Mouse (Mus musculus) intestine, postnatal 0 days (tissue): ENCODE results near the gene Slc35c1. TPM values are rescaled to one million over a fixed set of nuclear protein-coding genes. Genes with fewer than 3 reads are reported as not detected.

Experiments
- ATAC-seq: fragments of 200-750 bp; cut with Nextera tagmentation; 2 replicates; pipeline ENCODE4 v1.8.0; 2017; ENCODE audit warnings: mild to moderate bottlenecking, moderate TSS enrichment, moderate library complexity
- H3K27ac ChIP-seq: fragments of 300-500 bp; sonication (generic); 2 replicates; pipeline ENCODE4 v1.5.1; 2014; ENCODE audit warnings: mild to moderate bottlenecking, low read depth, low read length, moderate library complexity
- H3K27me3 ChIP-seq: fragments of 300-500 bp; sonication (generic); replicated peaks from 2 replicates; pipeline ENCODE4 v1.6.1; 2014; ENCODE audit warnings: low read length, mixed read lengths; ENCODE audit not compliant: control insufficient read depth, insufficient read depth
- H3K36me3 ChIP-seq: fragments of 300-500 bp; sonication (generic); 2 replicates; pipeline ENCODE4 v1.6.1; 2014; ENCODE audit warnings: mild to moderate bottlenecking, moderate library complexity; ENCODE audit not compliant: control insufficient read depth, insufficient read depth
- H3K4me1 ChIP-seq: fragments of 300-500 bp; sonication (generic); replicated peaks from 2 replicates; pipeline ENCODE4 v1.6.1; 2014; ENCODE audit warnings: antibody characterized with exemption, low read length, mixed read lengths; ENCODE audit not compliant: control insufficient read depth, insufficient read depth
- H3K4me2 ChIP-seq: fragments of 300-500 bp; sonication (generic); replicated peaks from 2 replicates; pipeline ENCODE4 v1.6.1; 2014; ENCODE audit warnings: low read depth, mild to moderate bottlenecking, moderate library complexity
- H3K4me3 ChIP-seq: fragments of 300-500 bp; sonication (generic); 2 replicates; pipeline ENCODE4 v1.5.1; 2014; ENCODE audit warnings: low read depth, low read length
- H3K9ac ChIP-seq: fragments of 300-500 bp; sonication (generic); 2 replicates; pipeline ENCODE4 v1.6.1; 2014; ENCODE audit warnings: mild to moderate bottlenecking, low read depth, low read length
- H3K9me3 ChIP-seq: fragments of 300-500 bp; sonication (generic); 2 replicates; pipeline ENCODE4 v1.6.1; 2016; ENCODE audit warnings: mixed run types; ENCODE audit not compliant: control insufficient read depth
- CTCF ChIP-seq: sonication (generic); IDR thresholded peaks from 2 replicates; pipeline ENCODE4 v1.5.1; 2016; ENCODE audit warnings: low read depth, mild to moderate bottlenecking, control low read depth, antibody characterized with exemption, moderate library complexity
- WGBS: fragments of 180-500 bp; shearing (Covaris S2); extraction: QIAGEN DNeasy Blood & Tissue Kit; methylation state at CpG from one replicate; pipeline ENCODE4 v1.1.7; 2014; 5-methylcytosine and 5-hydroxymethylcytosine counted together
- polyA plus RNA-seq: library from polyadenylated mRNA; unstranded; fragments of >200 nt; fragmentation: Nextera tagmentation; extraction: Ambion mirVana; gene quantifications from 2 replicates; pipeline ENCODE4 v1.2.1, GENCODE M21; 2015

Gene Slc35c1
- polyA plus RNA-seq, 1 experiment from 2014 or later = 59.2 TPM

- Histone ChIP-seq H3K4me1 (no peaks in the 10 kb centered on the region), H3K4me3 (no peak overlapping the region), H3K9ac (no peak overlapping the region), H3K36me3 (peaks cover 91% of the 10 kb centered on the region), H3K27me3 (no peaks in the 10 kb centered on the region), H3K27ac (no peak overlapping the region), H3K9me3 (no peaks in the 10 kb centered on the region), H3K4me2 (no peak overlapping the region)
- 88% methylated on average over 18 of the region's 18 CpGs for WGBS
- TF ChIP-seq CTCF = no peak
- ATAC-seq = no peak
These were observed 51.9 kb downstream of the Slc35c1 start for GRCm38 (mm10) chr2:92408309-92409045.

- TF ChIP-seq CTCF = no peak
- 86% methylated on average over 7 of the region's 7 CpGs for WGBS
These were observed 54.7 kb downstream of the Slc35c1 start for GRCm38 (mm10) chr2:92405687-92406086.

GRCm38 (mm10) chr2:92404737-92405136 lies 55.6 kb downstream of the Slc35c1 start:
- Histone ChIP-seq H3K4me2 (no peak overlapping the region), H3K27me3 (no peaks in the 10 kb centered on the region), H3K9me3 (no peaks in the 10 kb centered on the region), H3K9ac (no peak overlapping the region), H3K27ac (no peak overlapping the region), H3K4me1 (no peaks in the 10 kb centered on the region), H3K36me3 (peaks cover 54% of the 10 kb centered on the region), H3K4me3 (no peak overlapping the region)
- WGBS = 82% methylated on average over 6 of the region's 6 CpGs
- no peak for TF ChIP-seq CTCF
- no peak for ATAC-seq

More at GRCm38 (mm10) chr2:92405687-92406086, 54.7 kb downstream of the Slc35c1 start:
- no peaks in the 10 kb centered on the region for H3K27me3 ChIP-seq
- no peak for ATAC-seq
- H3K4me1 ChIP-seq = no peaks in the 10 kb centered on the region
- no peak overlapping the region for H3K9ac ChIP-seq
- no peak overlapping the region for H3K4me3 ChIP-seq
- peaks cover 63% of the 10 kb centered on the region for H3K36me3 ChIP-seq
- H3K9me3 ChIP-seq = no peaks in the 10 kb centered on the region
- H3K4me2 ChIP-seq = no peak overlapping the region
- H3K27ac ChIP-seq = no peak overlapping the region

- Histone ChIP-seq H3K9ac (no peak overlapping the region), H3K9me3 (no peaks in the 10 kb centered on the region), H3K4me2 (no peak overlapping the region), H3K4me3 (no peak overlapping the region), H3K27me3 (no peaks in the 10 kb centered on the region), H3K4me1 (no peaks in the 10 kb centered on the region), H3K27ac (no peak overlapping the region), H3K36me3 (peaks cover 45% of the 10 kb centered on the region)
- ATAC-seq = no peak
- no peak for TF ChIP-seq CTCF
- 91% methylated on average over 5 of the region's 5 CpGs for WGBS
These were observed 56.5 kb downstream of the Slc35c1 start for GRCm38 (mm10) chr2:92403776-92404319.

Other genes with a start within 250 kb of the Slc35c1 start
- gene Pex16, start 85.9 kb downstream of the Slc35c1 start, polyA plus RNA-seq = 84.8 and 86.0 TPM in 2 replicates
- gene Large2, start 85.7 kb downstream of the Slc35c1 start, polyA plus RNA-seq = 8.3 and 9.1 TPM in 2 replicates
- 2.1 and 3.1 TPM in 2 replicates for gene 1700029I15Rik, start 78.0 kb downstream of the Slc35c1 start, polyA plus RNA-seq
- 7.2 and 7.4 TPM in 2 replicates for gene Mapk8ip1, start 59.3 kb downstream of the Slc35c1 start, polyA plus RNA-seq
- 10.0 and 11.7 TPM in 2 replicates for gene Cry2, start 26.5 kb downstream of the Slc35c1 start, polyA plus RNA-seq
- gene Chst1, start 139.2 kb upstream of the Slc35c1 start, polyA plus RNA-seq = 2.2 and 2.3 TPM in 2 replicates